Mouse (Mus musculus) cerebral cortex, adult 2 months (tissue): ENCODE measurements around the gene Spon1.

Experiments
- WGBS: fragments of 180-500 bp; shearing (Covaris S2); methylation state at CpG from one replicate; pipeline ENCODE4 v1.1.7; 2018; 5-methylcytosine and 5-hydroxymethylcytosine counted together

The Spon1 gene

GRCm38 (mm10) chr7:113778546-113778945 lies 12.7 kb downstream of the Spon1 start:
- 98% methylated on average over 6 of the region's 6 CpGs for WGBS

- WGBS: 95% methylated on average over 5 of the region's 5 CpGs
Measured at GRCm38 (mm10) chr7:113780286-113780685, 14.5 kb downstream of the Spon1 start.

GRCm38 (mm10) chr7:113791991-113792390 lies 26.2 kb downstream of the Spon1 start:
- 71% methylated on average over 5 of the region's 5 CpGs for WGBS

GRCm38 (mm10) chr7:113792871-113793270 lies 27.1 kb downstream of the Spon1 start:
- 82% methylated on average over 3 of the region's 3 CpGs for WGBS

GRCm38 (mm10) chr7:113795209-113795608 lies 29.4 kb downstream of the Spon1 start:
- 91% methylated on average over 5 of the region's 5 CpGs for WGBS

GRCm38 (mm10) chr7:113797134-113797533 lies 31.3 kb downstream of the Spon1 start:
- WGBS: 93% methylated on average over 4 of the region's 4 CpGs

- WGBS: 65% methylated on average over 6 of the region's 6 CpGs
Measured at GRCm38 (mm10) chr7:113798605-113799255, 32.9 kb downstream of the Spon1 start.

GRCm38 (mm10) chr7:113809781-113810180 lies 44.0 kb downstream of the Spon1 start:
- 79% methylated on average over 1 of the region's 1 CpGs for WGBS

GRCm38 (mm10) chr7:113811376-113812158 lies 45.8 kb downstream of the Spon1 start:
- 67% methylated on average over 10 of the region's 10 CpGs for whole genome bisulfite sequencing

GRCm38 (mm10) chr7:113814101-113814779 lies 48.4 kb downstream of the Spon1 start:
- 86% methylated on average over 10 of the region's 10 CpGs for WGBS

- 69% methylated on average over 5 of the region's 5 CpGs for WGBS
Measured at GRCm38 (mm10) chr7:113815726-113816125, 49.9 kb downstream of the Spon1 start.

GRCm38 (mm10) chr7:113816827-113817334 lies 51.1 kb downstream of the Spon1 start:
- WGBS: 75% methylated on average over 7 of the region's 7 CpGs

- WGBS: 68% methylated on average over 6 of the region's 6 CpGs
Measured at GRCm38 (mm10) chr7:113818116-113818515, 52.3 kb downstream of the Spon1 start.

GRCm38 (mm10) chr7:113820213-113820612 lies 54.4 kb downstream of the Spon1 start:
- WGBS: 80% methylated on average over 2 of the region's 2 CpGs

GRCm38 (mm10) chr7:113823026-113823425 lies 57.2 kb downstream of the Spon1 start:
- 80% methylated on average over 3 of the region's 3 CpGs for WGBS

GRCm38 (mm10) chr7:113824651-113825050 lies 58.9 kb downstream of the Spon1 start:
- WGBS: 61% methylated on average over 6 of the region's 6 CpGs

- 76% methylated on average over 5 of the region's 5 CpGs for WGBS
Measured at GRCm38 (mm10) chr7:113825498-113826205, 59.9 kb downstream of the Spon1 start.

GRCm38 (mm10) chr7:113826510-113826909 lies 60.7 kb downstream of the Spon1 start:
- 58% methylated on average over 1 of the region's 1 CpGs for WGBS

GRCm38 (mm10) chr7:113828122-113828571 lies 62.3 kb downstream of the Spon1 start:
- WGBS: 58% methylated on average over 2 of the region's 2 CpGs

GRCm38 (mm10) chr7:113828576-113828975 lies 62.8 kb downstream of the Spon1 start:
- WGBS: 91% methylated on average over 2 of the region's 2 CpGs

- WGBS: 90% methylated on average over 4 of the region's 4 CpGs
Measured at GRCm38 (mm10) chr7:113837151-113837550, 71.4 kb downstream of the Spon1 start.

GRCm38 (mm10) chr7:113839431-113839830 lies 73.6 kb downstream of the Spon1 start:
- 72% methylated on average over 8 of the region's 8 CpGs for WGBS
